Mouse (Mus musculus) midbrain, postnatal 0 days (tissue): ENCODE data around the gene Cbx4. TPM values are rescaled to one million over a fixed set of nuclear protein-coding genes. Genes with fewer than 3 reads are reported as not detected.

Experiments used
- ATAC-seq: fragments of 200-750 bp; cut with Nextera tagmentation; 2 replicates; pipeline ENCODE4 v1.8.0; 2017; ENCODE audit warnings: moderate number of reproducible peaks, mild to moderate bottlenecking, moderate TSS enrichment, moderate library complexity; ENCODE audit not compliant: low FRiP score
- DNase-seq: peaks from one replicate; pipeline ENCODE4 v3.0.0-alpha.2; 2015; ENCODE audit warnings: low spot score
- H3K27ac ChIP-seq: fragments of 300-500 bp; sonication (generic); 2 replicates; pipeline ENCODE4 v1.5.1; 2014; ENCODE audit warnings: low read depth, mild to moderate bottlenecking, low read length, mixed read lengths
- H3K27me3 ChIP-seq: fragments of 300-500 bp; sonication (generic); 2 replicates; pipeline ENCODE4 v1.6.1; 2014; ENCODE audit warnings: low read length, control low read depth, mixed read lengths; ENCODE audit not compliant: insufficient read depth
- H3K36me3 ChIP-seq: fragments of 300-500 bp; sonication (generic); 2 replicates; pipeline ENCODE4 v1.6.1; 2014; ENCODE audit warnings: low read length, control low read depth, mixed read lengths; ENCODE audit not compliant: insufficient read depth
- H3K4me1 ChIP-seq: fragments of 300-500 bp; sonication (generic); 2 replicates; pipeline ENCODE4 v1.6.1; 2014; ENCODE audit warnings: mild to moderate bottlenecking, control low read depth, antibody characterized with exemption, low read length, mixed read lengths; ENCODE audit not compliant: insufficient read depth
- H3K4me2 ChIP-seq: fragments of 300-500 bp; sonication (generic); 2 replicates; pipeline ENCODE4 v1.6.1; 2014; ENCODE audit warnings: low read depth, mild to moderate bottlenecking, low read length, mixed read lengths; ENCODE audit not compliant: poor library complexity, severe bottlenecking
- H3K4me3 ChIP-seq: fragments of 300-500 bp; sonication (generic); 2 replicates; pipeline ENCODE4 v1.5.1; 2014; ENCODE audit warnings: low read depth, mild to moderate bottlenecking, low read length, moderate library complexity
- H3K9ac ChIP-seq: fragments of 300-500 bp; sonication (generic); replicated peaks from 2 replicates; pipeline ENCODE4 v1.6.1; 2014; ENCODE audit warnings: mild to moderate bottlenecking, low read length, moderate library complexity, mixed read lengths; ENCODE audit not compliant: poor library complexity, severe bottlenecking
- H3K9me3 ChIP-seq: fragments of 300-500 bp; sonication (generic); 2 replicates; pipeline ENCODE4 v1.6.1; 2016; ENCODE audit warnings: low read length, control low read depth
- CTCF ChIP-seq: IDR thresholded peaks from 2 replicates; pipeline ENCODE4 v1.5.1; 2016; ENCODE audit warnings: antibody characterized with exemption, mild to moderate bottlenecking
- WGBS: fragments of 180-500 bp; shearing (Covaris S2); extraction: QIAGEN DNeasy Blood & Tissue Kit; methylation state at CpG from one replicate; pipeline ENCODE4 v1.1.7; 2014; 5-methylcytosine and 5-hydroxymethylcytosine counted together
- polyA plus RNA-seq: library from polyadenylated mRNA; unstranded; fragments of >200 nt; fragmentation: Nextera tagmentation; extraction: Ambion mirVana; gene quantifications from 2 replicates; pipeline ENCODE4 v1.2.1, GENCODE M21; 2015
- total RNA-seq: library from RNA; depleted of rRNA; stranded (reverse); fragments of >200 nt; gene quantifications from 2 replicates; pipeline ENCODE4 v1.2.3, GENCODE M21; 2014

Gene Cbx4
- total and polyA plus RNA-seq, 2 experiments from 2014 or later, result 30.5 to 53.4 TPM

GRCm38 (mm10) chr11:119083724-119084445 lies 2.1 kb downstream of the Cbx4 start:
- no peaks in the 10 kb centered on the region for H3K9me3 ChIP-seq
- TF ChIP-seq CTCF, result peak; percentile 38
- peak overlapping the region; percentile 93 for H3K4me3 ChIP-seq
- peaks cover 19% of the 10 kb centered on the region for H3K36me3 ChIP-seq
- H3K4me2 ChIP-seq, result peak overlapping the region; percentile 98
- H3K4me1 ChIP-seq, result peaks cover 40% of the 10 kb centered on the region
- ATAC-seq (no peak), DNase-seq (no peak)
- peak overlapping the region; percentile 92 for H3K9ac ChIP-seq
- peaks cover 8% of the 10 kb centered on the region; the same call in 1 of the 2 replicates for H3K27me3 ChIP-seq
- 2% methylated on average over 28 of the region's 28 CpGs for WGBS
- peak overlapping the region; percentile 98 for H3K27ac ChIP-seq

DNA sequence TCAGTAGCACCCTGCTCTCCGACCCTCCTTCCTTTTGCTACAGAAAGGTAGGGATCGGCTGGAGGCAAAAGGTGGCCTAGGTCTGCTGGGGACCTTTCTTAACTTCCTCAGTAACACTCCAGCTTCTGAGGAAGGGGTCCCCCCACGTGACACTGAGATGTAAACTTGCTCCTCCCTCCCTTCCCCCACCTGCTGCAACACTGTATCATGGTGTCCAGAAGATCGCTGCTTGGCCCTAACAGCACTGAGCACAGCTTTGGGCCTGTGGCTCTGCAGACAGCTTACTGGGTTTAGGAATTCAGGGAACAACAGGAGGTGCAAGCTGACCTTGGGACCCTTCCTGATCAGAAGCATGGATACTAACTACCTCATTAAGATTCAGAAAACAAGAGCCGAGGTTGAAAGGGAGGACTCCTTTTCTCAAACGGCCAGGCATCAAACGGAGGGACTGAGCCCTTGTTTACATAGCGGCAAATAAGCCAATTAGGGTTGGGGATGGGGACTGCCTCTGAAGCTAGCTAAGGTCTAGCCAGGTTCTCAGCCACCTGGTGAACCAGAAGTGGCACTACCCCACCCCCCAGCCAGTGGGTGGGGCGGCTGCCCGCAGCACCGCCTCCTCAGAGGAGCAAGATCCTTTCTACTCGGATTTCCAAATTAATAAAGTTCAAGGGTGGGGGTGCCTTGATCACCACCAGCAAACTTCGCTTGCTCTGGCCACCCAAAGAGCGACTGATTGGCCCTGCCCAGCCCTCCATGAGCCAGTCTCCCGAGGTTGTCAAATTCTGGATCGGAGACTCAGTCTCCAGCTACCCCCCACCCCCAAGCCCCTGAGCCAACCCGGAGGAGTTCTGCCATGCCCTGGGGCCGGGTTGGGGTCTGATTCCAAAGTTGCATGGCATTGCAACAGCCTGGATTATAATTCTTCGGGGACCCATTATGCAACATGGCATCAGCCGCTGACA lies 3.1 kb downstream of the Cbx4 start:
- TF ChIP-seq CTCF, result no peak
- peaks cover 19% of the 10 kb centered on the region for H3K36me3 ChIP-seq
- peak overlapping the region; percentile 98 for H3K4me2 ChIP-seq
- ATAC-seq (no peak), DNase-seq (no peak)
- no peak overlapping the region for H3K27ac ChIP-seq
- H3K9ac ChIP-seq, result no peak overlapping the region; the same call in 1 of the 2 replicates
- peaks cover 43% of the 10 kb centered on the region for H3K4me1 ChIP-seq
- 0 out of 2 replicates have a peak, but pooled peaks cover 4% of the 10 kb centered on the region for H3K27me3 ChIP-seq
- 19% methylated on average over 20 of the region's 20 CpGs for WGBS
- H3K9me3 ChIP-seq, result no peaks in the 10 kb centered on the region
- H3K4me3 ChIP-seq, result peak overlapping the region; percentile 93

DNA sequence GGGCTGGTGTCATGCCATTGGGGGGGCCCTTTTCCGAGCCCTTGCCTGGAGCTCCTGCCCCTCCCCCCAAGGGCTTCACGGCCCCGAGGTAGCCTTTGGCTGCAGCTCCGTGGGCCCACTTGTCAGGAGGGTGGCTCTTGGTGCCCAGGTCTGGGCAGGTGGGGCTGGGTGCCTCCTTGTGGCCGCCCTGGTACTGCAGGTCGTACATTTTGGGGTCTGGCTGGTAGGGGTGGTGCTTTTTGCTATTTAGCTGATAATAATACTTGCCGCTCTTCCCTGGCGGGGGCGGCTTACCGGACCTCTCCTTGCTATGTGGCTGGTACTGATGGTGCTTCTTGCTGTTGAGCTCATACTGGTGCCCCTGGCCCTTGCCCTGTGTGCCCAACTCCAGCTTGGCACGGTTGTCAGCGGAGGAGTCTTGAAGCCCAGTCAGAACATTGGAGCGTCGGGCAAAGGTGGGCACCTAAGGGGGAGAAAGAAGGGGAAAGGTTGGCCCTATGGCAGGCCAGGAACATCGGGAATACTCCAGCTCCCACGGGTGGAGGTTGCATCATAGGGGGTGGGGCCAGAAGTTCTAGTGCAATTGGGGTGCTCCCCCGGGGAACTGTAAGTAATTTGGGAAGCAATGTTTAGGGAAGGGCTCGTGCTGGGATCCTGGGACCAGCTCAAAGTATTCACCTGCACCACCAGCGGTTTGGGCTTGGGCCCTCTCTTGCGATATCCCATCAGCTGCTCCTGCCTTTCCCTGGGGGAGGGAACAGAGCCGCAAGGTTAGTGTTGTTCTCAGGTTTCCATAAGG lies 4.0 kb downstream of the Cbx4 start:
- ATAC-seq, result no peak
- peaks cover 19% of the 10 kb centered on the region for H3K36me3 ChIP-seq
- no peaks in the 10 kb centered on the region for H3K9me3 ChIP-seq
- H3K27ac ChIP-seq, result no peak overlapping the region
- no peak overlapping the region for H3K9ac ChIP-seq
- H3K4me1 ChIP-seq, result peaks cover 40% of the 10 kb centered on the region
- WGBS, result 35% methylated on average over 21 of the region's 21 CpGs
- no peaks in the 10 kb centered on the region for H3K27me3 ChIP-seq
- H3K4me2 ChIP-seq, result peak overlapping the region; percentile 98; the same call in 1 of the 2 replicates
- TF ChIP-seq CTCF, result peak; percentile 69
- no peak for DNase-seq
- H3K4me3 ChIP-seq, result 0 out of 2 replicates have a peak overlapping the region, but pooled peaks have one; percentile 12

GRCm38 (mm10) chr11:119081148-119081838 lies 4.7 kb downstream of the Cbx4 start:
- Histone ChIP-seq H3K9ac (no peak overlapping the region), H3K36me3 (peaks cover 19% of the 10 kb centered on the region), H3K4me2 (peak overlapping the region; percentile 27), H3K27ac (no peak overlapping the region), H3K4me1 (peaks cover 40% of the 10 kb centered on the region), H3K27me3 (no peaks in the 10 kb centered on the region), H3K9me3 (no peaks in the 10 kb centered on the region), H3K4me3 (0 out of 2 replicates have a peak overlapping the region, but pooled peaks have one; percentile 11)
- TF ChIP-seq CTCF, result no peak
- DNase-seq (no peak), ATAC-seq (no peak)
- 43% methylated on average over 47 of the region's 47 CpGs for WGBS
